Comparison of ENCODE assay signal across 14 mouse cellular contexts in genomic region chr7:73765186-73765903, GRCm38 (mm10). TPM values are rescaled to one million over a fixed set of nuclear protein-coding genes. Genes with fewer than 3 reads are reported as not detected.
DNase-seq lines count a peak whose midpoint lies in the region; ATAC-seq and TF ChIP-seq lines count a peak whose summit lies in the region.
"Had no signal": no experiment of that assay in that cellular context is flagged by ENCODE, and none has a peak within 500 bp of the region (broad histone marks: within the 10 kb centered on the region; RNA-seq: fewer than 3 reads in every experiment).

No protein-coding gene starts in this region.

- peak; percentile 61 for DNase-seq in midbrain, embryonic 11.5 days (ENCODE audit: low spot score, missing footprints)
- DNase-seq in embryonic facial prominence, embryonic 10.5 days (ENCODE audit: low spot score): no peak
- peak; percentile 67 for DNase-seq in liver, embryonic 13.5 days
- DNase-seq in kidney, postnatal 14 days: no peak
- no peak for DNase-seq in kidney, adult 18-20 months
- DNase-seq: cerebellum, postnatal 10 days; kidney, adult 8-10 months had no signal

- no peak overlapping the region for H3K9ac ChIP-seq in midbrain, embryonic 11.5 days (ENCODE audit: low read length)
- no peak overlapping the region for H3K9ac ChIP-seq in midbrain, embryonic 16.5 days (ENCODE audit: low read depth, low read length)
- no peak overlapping the region for H3K9ac ChIP-seq in liver, embryonic 13.5 days
- H3K9ac ChIP-seq in intestine, postnatal 0 days (ENCODE audit: low read depth, low read length): no peak overlapping the region
- H3K9ac ChIP-seq: embryonic facial prominence, embryonic 12.5 days; forebrain, embryonic 13.5 days; hindbrain, embryonic 14.5 days; limb, embryonic 13.5 days had no signal

- no peak for ATAC-seq in midbrain, embryonic 11.5 days (ENCODE audit: low FRiP score)
- ATAC-seq in midbrain, embryonic 16.5 days: no peak
- ATAC-seq in liver, embryonic 13.5 days (ENCODE audit: low read depth): peak; percentile 88
- no peak for ATAC-seq in intestine, postnatal 0 days
- ATAC-seq: forebrain, embryonic 13.5 days had no signal

- H3K4me1 ChIP-seq in midbrain, embryonic 11.5 days (ENCODE audit: control insufficient read depth, insufficient read depth, low read length): no peaks in the 10 kb centered on the region
- no peaks in the 10 kb centered on the region for H3K4me1 ChIP-seq in midbrain, embryonic 16.5 days (ENCODE audit: control insufficient read depth, insufficient read depth, low read length)
- 0 out of 2 replicates have a peak, but pooled peaks cover 5% of the 10 kb centered on the region for H3K4me1 ChIP-seq in embryonic facial prominence, embryonic 10.5 days
- H3K4me1 ChIP-seq in liver, embryonic 13.5 days (replicated peaks): peaks cover 23% of the 10 kb centered on the region
- H3K4me1 ChIP-seq in intestine, postnatal 0 days (replicated peaks; ENCODE audit: control insufficient read depth, insufficient read depth, low read length): no peaks in the 10 kb centered on the region
- H3K4me1 ChIP-seq: embryonic facial prominence, embryonic 12.5 days; forebrain, embryonic 13.5 days had no signal

- no peak for TF ChIP-seq CTCF in intestine, postnatal 0 days (IDR thresholded peaks at IDR 0.05; ENCODE audit: low read depth)

- no peaks in the 10 kb centered on the region for H3K27me3 ChIP-seq in midbrain, embryonic 11.5 days (ENCODE audit: control insufficient read depth, insufficient read depth, low read length)
- no peaks in the 10 kb centered on the region for H3K27me3 ChIP-seq in midbrain, embryonic 16.5 days (ENCODE audit: control insufficient read depth, insufficient read depth, low read depth, low read length)
- no peaks in the 10 kb centered on the region for H3K27me3 ChIP-seq in embryonic facial prominence, embryonic 10.5 days (replicated peaks; ENCODE audit: low read depth, poor library complexity, severe bottlenecking)
- H3K27me3 ChIP-seq in liver, embryonic 13.5 days: no peaks in the 10 kb centered on the region
- no peaks in the 10 kb centered on the region for H3K27me3 ChIP-seq in intestine, postnatal 0 days (replicated peaks; ENCODE audit: control insufficient read depth, insufficient read depth, low read length)
- H3K27me3 ChIP-seq: embryonic facial prominence, embryonic 12.5 days; forebrain, embryonic 13.5 days; limb, embryonic 13.5 days had no signal

- no peaks in the 10 kb centered on the region for H3K36me3 ChIP-seq in midbrain, embryonic 11.5 days (ENCODE audit: control insufficient read depth, insufficient read depth, low read length)
- no peaks in the 10 kb centered on the region for H3K36me3 ChIP-seq in midbrain, embryonic 16.5 days (ENCODE audit: control insufficient read depth, insufficient read depth, low read length)
- peaks cover 7% of the 10 kb centered on the region; the same call in 1 of the 2 replicates for H3K36me3 ChIP-seq in embryonic facial prominence, embryonic 10.5 days (replicated peaks)
- H3K36me3 ChIP-seq in liver, embryonic 13.5 days: no peaks in the 10 kb centered on the region
- H3K36me3 ChIP-seq in intestine, postnatal 0 days (ENCODE audit: control insufficient read depth, insufficient read depth): no peaks in the 10 kb centered on the region

- no peaks in the 10 kb centered on the region for H3K9me3 ChIP-seq in midbrain, embryonic 11.5 days (ENCODE audit: control insufficient read depth, low read length)
- no peaks in the 10 kb centered on the region for H3K9me3 ChIP-seq in midbrain, embryonic 16.5 days (replicated peaks; ENCODE audit: control insufficient read depth, low read length, poor library complexity, severe bottlenecking)
- no peaks in the 10 kb centered on the region for H3K9me3 ChIP-seq in embryonic facial prominence, embryonic 10.5 days
- no peaks in the 10 kb centered on the region for H3K9me3 ChIP-seq in liver, embryonic 13.5 days (replicated peaks)
- no peaks in the 10 kb centered on the region for H3K9me3 ChIP-seq in intestine, postnatal 0 days (ENCODE audit: control insufficient read depth)
- H3K9me3 ChIP-seq: embryonic facial prominence, embryonic 12.5 days; forebrain, embryonic 13.5 days had no signal

- H3K4me2 ChIP-seq in midbrain, embryonic 11.5 days: no peak overlapping the region
- H3K4me2 ChIP-seq in midbrain, embryonic 16.5 days (ENCODE audit: low read length): no peak overlapping the region
- H3K4me2 ChIP-seq in liver, embryonic 13.5 days: no peak overlapping the region
- H3K4me2 ChIP-seq in intestine, postnatal 0 days (replicated peaks; ENCODE audit: low read depth): no peak overlapping the region
- H3K4me2 ChIP-seq: embryonic facial prominence, embryonic 12.5 days; forebrain, embryonic 13.5 days; hindbrain, embryonic 14.5 days; limb, embryonic 13.5 days had no signal

- WGBS in midbrain, embryonic 11.5 days: 81% methylated on average over 7 of the region's 7 CpGs
- WGBS in midbrain, embryonic 16.5 days: 79% methylated on average over 7 of the region's 7 CpGs
- 75% methylated on average over 7 of the region's 7 CpGs for WGBS in embryonic facial prominence, embryonic 10.5 days
- WGBS in liver, embryonic 13.5 days (ENCODE audit: insufficient replicate concordance): 13% methylated on average over 7 of the region's 7 CpGs
- WGBS in intestine, postnatal 0 days: 63% methylated on average over 7 of the region's 7 CpGs

- no peak overlapping the region for H3K4me3 ChIP-seq in midbrain, embryonic 11.5 days (ENCODE audit: low read depth, low read length)
- H3K4me3 ChIP-seq in midbrain, embryonic 16.5 days (ENCODE audit: low read depth, low read length): no peak overlapping the region
- H3K4me3 ChIP-seq in embryonic facial prominence, embryonic 10.5 days: no peak overlapping the region
- H3K4me3 ChIP-seq in liver, embryonic 13.5 days (replicated peaks): no peak overlapping the region
- no peak overlapping the region for H3K4me3 ChIP-seq in intestine, postnatal 0 days (ENCODE audit: low read depth, low read length)
- H3K4me3 ChIP-seq: embryonic facial prominence, embryonic 12.5 days; forebrain, embryonic 13.5 days; limb, embryonic 13.5 days had no signal

- H3K27ac ChIP-seq in midbrain, embryonic 11.5 days (ENCODE audit: low read depth, low read length): no peak overlapping the region
- no peak overlapping the region for H3K27ac ChIP-seq in midbrain, embryonic 16.5 days (ENCODE audit: low read length)
- peak overlapping the region; percentile 57; the same call in 1 of the 2 replicates for H3K27ac ChIP-seq in embryonic facial prominence, embryonic 10.5 days (replicated peaks)
- H3K27ac ChIP-seq in liver, embryonic 13.5 days: peak overlapping the region; percentile 74
- no peak overlapping the region for H3K27ac ChIP-seq in intestine, postnatal 0 days (ENCODE audit: low read depth, low read length)
- H3K27ac ChIP-seq: embryonic facial prominence, embryonic 12.5 days; forebrain, embryonic 13.5 days; hindbrain, embryonic 14.5 days; limb, embryonic 13.5 days; macrophage had no signal

RNA-seq across cellular contexts. Expression of gene Fam174b, which starts 25.2 kb away (rescaled TPM):
- polyA plus RNA-seq in midbrain, embryonic 11.5 days (2014; fragmentation: Nextera tagmentation; extraction: Ambion mirVana): 28.9 and 36.3 TPM in 2 replicates
- 33.8 and 35.9 TPM in 2 replicates for polyA plus RNA-seq in midbrain, embryonic 16.5 days (2015; fragmentation: Nextera tagmentation; extraction: Ambion mirVana)
- polyA plus RNA-seq in embryonic facial prominence, embryonic 10.5 days (2016; fragmentation: Nextera tagmentation; extraction: Ambion mirVana): 20.2 and 24.5 TPM in 2 replicates
- 5.3 and 5.9 TPM in 2 replicates for polyA plus RNA-seq in liver, embryonic 13.5 days (2015; fragmentation: Nextera tagmentation; extraction: Ambion mirVana)
- polyA plus RNA-seq in intestine, postnatal 0 days (2015; fragmentation: Nextera tagmentation; extraction: Ambion mirVana): 11.6 and 13.6 TPM in 2 replicates

Comparison
In these comparisons a context has a peak if more than half of its experiments do, and no peak if none do; other contexts are left out.
1. DNase-seq: peak in midbrain, embryonic 11.5 days (single experiment) and liver, embryonic 13.5 days (single experiment); none in embryonic facial prominence, embryonic 10.5 days (single experiment), kidney, postnatal 14 days (single experiment) and kidney, adult 18-20 months (single experiment).
2. H3K27ac ChIP-seq: peak in embryonic facial prominence, embryonic 10.5 days (single experiment) and liver, embryonic 13.5 days (single experiment); none in midbrain, embryonic 11.5 days (single experiment), midbrain, embryonic 16.5 days (single experiment) and intestine, postnatal 0 days (single experiment).